Mouse (Mus musculus) frontal cortex, adult (tissue): Measurements from ENCODE around the gene Sdad1.
"Not testable (repeated sequence)": the region's sequence is repeated elsewhere in the genome, so short reads cannot be mapped to it uniquely, and the experiment has no call there.

Experiments used
- ATAC-seq: cut with Nextera tagmentation; 2 replicates; pipeline ENCODE4 v1.9.2; 2017; ENCODE audit warnings: mild to moderate bottlenecking, moderate library complexity, mixed read lengths; ENCODE audit not compliant: low TSS enrichment

The Sdad1 gene

DNA sequence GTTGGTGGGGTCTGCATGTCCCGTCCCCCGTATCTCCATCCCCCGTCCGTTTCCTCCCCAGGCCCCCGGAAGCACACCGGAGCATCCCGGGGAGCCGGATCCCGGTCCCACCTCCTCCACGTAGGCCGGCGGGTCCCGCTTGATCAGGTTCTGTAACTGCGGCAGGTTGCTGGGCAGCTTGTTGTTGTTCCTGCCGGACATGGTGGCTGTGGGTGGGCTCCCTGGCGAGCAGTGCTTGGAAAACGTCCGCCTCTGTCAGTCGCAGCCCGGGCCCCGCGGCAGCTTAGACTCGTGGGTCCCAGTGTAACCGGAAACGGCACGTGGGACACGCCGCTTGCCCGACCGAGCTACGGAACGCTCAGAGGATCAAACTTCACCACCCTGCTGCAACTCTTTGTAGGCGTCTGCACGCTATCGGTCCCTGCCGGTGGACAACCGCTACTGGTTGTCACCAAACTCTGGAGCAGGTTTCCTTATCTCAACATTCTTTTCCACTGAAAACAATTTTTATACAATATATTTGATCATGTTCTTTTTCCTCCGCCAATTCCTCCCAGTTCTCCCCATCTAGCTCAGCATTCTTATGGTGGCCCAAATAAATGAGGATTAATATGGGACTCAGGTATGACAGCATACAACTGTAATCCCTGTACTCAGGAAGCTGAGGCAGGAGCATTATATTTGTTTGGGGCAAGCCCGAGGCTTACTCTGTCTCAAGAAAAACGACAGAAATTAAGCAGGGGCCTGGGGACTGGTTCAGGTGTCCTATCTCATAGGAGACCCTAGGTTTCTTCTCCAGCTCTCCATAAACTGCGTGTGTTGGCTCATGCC, at the start of gene Sdad1:
Gene Sdad1 (minus strand): TSS at position 799 of the 831 bp plus-strand sequence.
- ATAC-seq: peak; percentile 93

- no peak for ATAC-seq
Observed at GRCm38 (mm10) chr5:92358767-92359455, 48.6 kb upstream of the Sdad1 start.

DNA sequence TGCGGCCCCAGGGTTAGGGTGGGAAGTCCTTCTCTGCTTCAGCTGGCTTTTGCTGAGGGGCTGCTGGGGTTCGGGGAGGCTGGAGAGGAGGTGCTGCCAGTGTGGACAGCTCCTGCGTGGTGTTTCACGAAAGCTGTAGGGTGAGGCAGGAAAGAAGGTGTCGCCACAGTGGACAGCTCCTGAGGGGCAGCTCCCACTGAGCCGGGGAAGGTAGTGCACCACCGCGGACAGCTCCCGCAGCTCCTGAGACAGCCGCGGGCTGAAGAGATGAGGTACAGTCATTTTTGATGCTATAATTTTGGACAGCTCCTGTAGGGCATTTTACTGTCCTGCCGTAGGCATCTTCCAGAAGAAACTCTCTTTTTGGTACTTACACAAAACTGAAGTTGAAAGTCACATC, 47.8 kb upstream of the Sdad1 start:
- no peak for ATAC-seq

DNA sequence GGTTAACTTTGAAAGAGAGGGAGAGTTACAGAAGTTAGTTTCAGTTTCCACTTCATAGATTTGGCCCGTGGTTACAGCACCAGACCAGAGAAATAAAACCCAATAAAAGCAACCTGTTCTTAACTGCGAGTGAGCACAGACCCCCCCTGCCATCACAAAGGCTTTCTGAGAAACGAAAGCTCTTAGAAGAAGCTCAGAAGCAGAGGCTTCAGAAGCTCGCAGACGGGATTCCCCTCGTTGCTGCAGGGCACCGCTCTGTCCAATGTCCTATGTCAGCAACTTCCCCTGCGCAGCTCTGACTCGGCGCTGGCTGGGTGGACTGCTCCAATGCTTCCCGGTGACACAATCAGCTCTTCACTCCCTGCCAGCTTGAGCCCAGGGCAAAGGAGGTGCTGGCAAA, 43.2 kb upstream of the Sdad1 start:
- no peak for ATAC-seq

DNA sequence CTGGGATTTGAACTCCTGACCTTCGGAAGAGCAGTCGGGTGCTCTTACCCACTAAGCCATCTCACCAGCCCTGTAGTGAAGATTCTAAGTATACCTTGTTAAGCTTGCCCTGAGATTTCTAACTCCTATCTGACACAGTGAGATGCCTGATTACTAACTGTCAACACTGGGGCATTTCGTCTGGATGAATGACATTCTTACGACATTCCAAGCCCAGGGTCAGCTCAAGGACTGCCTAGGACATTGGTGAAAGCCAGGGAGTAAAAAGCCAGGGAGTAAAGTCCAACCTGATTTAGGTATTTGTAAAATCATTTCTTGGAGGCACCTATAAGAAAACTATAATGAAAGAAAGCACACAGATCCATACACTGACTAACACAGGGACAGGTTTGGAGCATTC, 42.4 kb upstream of the Sdad1 start:
- ATAC-seq: not testable (repeated sequence)

GRCm38 (mm10) chr5:92349731-92350130, 39.5 kb upstream of the Sdad1 start:
- ATAC-seq: no peak

- peak; percentile 98 for ATAC-seq
Observed at GRCm38 (mm10) chr5:92348794-92349413, 38.6 kb upstream of the Sdad1 start, which contains the start of gene Cxcl10. TSS of gene Cxcl10 (minus strand) at chr5:92348889.

- ATAC-seq: no peak
Observed at GRCm38 (mm10) chr5:92345006-92345405, 34.7 kb upstream of the Sdad1 start.

DNA sequence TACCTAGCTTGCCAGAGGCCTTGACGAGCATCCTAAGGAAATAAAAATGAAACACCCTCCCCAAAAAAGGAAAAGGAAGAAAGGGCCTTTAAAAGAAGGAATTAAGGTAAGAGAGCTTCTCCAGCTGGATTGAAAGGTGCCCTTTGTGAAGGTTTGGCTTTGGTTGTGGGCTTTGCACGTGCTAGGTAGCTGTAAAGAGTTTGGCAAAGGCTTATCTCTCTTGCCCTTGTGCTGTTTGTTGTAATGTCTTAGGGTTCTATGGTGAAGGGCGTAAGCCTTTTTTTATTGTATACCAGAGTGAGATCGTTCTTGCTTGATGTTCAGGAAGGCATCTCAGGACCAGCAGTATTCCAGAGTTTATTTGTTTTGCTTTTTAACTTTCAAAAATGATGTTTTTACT, 30.3 kb upstream of the Sdad1 start:
- no peak for ATAC-seq

DNA sequence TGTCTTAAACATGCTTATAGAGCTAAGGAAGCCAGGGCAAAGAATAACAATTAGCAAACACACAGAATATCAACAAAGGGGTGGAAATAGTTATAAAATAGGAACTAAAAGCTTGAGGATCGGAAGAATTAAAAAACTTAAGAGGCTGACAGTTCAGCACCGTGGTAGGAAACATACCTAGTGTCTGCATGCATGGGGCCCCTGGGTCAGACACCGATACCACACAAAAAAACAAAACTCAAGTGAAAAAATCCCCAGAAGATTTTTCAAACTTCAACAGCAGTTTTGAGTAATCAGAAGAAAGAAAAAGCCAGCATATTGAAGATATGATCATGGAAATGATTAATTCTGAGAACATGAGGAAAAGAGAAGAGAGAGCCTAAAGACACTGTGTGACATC, 26.5 kb upstream of the Sdad1 start:
- no peak for ATAC-seq

DNA sequence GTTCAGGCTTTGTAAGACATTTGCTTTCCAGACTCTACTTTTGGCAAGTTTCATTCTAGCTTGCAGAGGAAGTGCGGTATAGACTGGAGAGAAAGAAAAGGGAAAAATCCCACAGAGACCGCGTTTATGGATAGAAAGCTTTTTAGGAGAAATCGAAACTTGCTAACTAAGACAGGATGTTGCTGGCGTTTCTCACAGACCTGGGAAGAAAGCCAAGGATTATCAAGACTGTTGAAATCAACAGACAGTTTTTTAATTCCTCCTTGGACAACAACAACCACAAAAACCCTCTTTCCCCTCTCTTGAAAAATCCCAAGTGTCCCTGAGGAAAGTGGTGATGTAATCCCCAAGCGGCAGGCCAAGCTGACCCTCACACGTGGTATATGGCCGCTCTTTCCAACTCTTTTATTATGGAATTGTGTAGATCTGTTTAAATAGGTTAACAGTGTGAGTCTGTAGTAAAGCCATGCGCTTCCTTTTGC, 22.1 kb upstream of the Sdad1 start:
- peak; percentile 44 for ATAC-seq

DNA sequence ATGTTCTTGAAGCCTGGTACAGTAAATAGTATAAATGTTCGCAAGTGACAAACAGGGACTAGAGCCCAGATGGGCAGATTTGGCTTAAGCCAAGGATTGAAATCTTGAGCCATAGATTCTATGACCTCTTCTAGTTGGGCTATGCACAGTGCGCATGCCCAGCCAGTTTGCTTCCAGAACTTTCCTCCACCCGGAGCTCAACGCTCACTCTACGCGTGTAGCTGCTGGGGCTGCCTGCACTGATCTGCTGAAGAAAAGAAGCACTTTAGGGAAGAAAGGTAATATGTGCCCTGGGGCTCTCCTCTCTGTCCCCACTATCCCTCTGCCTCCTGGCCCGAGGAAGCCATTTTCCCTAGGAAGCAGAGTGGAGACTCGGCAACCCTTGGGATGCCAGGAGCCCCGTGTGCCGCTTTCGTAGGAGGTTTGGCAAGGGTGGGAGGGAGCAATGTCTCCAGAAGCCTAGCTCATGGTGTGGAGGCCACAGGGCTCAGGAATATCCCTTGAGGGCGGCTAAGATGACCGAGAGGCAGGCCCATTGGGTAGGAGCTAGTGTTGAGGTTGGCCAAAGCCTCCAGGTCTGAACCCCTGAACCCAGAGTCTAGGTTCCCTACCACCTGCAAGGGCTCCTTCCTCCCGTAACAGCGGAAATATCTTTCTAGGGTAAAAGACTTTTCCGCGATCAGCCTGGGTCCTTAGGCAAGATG, 21.5 kb upstream of the Sdad1 start, which contains the start of gene Art3:
Gene Art3 (plus strand): TSS at position 193 of the 704 bp plus-strand sequence.
- no peak for ATAC-seq

GRCm38 (mm10) chr5:92331122-92331521, 20.8 kb upstream of the Sdad1 start:
- no peak for ATAC-seq

DNA sequence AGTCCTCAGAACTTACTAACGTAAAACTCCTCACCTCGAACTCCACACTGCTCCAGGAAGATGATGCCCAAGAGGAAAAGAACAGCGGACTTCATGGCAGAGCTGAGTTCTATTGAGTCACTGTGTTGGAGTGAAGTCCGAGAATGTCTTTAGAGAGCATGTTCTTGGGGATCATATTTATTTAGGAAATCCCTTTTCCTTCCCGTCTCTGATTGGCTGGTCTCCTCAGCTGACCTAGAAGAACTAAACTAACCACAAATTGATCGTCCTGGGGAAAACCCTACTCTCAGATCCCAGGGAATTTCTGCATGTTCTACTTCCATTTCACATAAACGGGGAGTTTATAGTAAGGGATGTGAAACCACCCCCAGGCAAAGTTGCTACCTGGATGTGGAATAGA, 17.6 kb upstream of the Sdad1 start, which contains the start of gene Cxcl9:
Gene Cxcl9 (minus strand): TSS at position 151 of the 400 bp plus-strand sequence.
- ATAC-seq: no peak

DNA sequence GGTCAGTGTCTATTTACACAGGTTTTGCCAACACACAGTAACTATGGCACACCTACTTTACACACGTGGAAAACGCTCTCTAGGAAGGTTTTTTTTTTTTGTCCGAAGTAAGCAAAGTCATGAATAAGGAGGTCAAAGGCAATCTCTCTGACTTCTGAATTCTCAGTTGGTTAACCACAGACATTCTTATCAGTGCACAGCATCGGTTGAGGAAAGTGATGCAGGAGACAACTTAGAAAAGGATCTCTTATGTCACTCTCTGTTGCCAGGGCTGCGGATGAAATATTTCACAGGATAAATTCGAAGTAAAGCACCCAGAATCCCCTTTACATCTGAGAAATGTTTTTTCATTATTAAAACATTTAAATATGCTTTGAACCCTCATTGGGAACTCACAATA, 17.1 kb upstream of the Sdad1 start:
- no peak for ATAC-seq

- ATAC-seq: no peak
Observed at GRCm38 (mm10) chr5:92323264-92323663, 13.0 kb upstream of the Sdad1 start.

- ATAC-seq: no peak
Observed at GRCm38 (mm10) chr5:92322612-92323011, 12.3 kb upstream of the Sdad1 start.

DNA sequence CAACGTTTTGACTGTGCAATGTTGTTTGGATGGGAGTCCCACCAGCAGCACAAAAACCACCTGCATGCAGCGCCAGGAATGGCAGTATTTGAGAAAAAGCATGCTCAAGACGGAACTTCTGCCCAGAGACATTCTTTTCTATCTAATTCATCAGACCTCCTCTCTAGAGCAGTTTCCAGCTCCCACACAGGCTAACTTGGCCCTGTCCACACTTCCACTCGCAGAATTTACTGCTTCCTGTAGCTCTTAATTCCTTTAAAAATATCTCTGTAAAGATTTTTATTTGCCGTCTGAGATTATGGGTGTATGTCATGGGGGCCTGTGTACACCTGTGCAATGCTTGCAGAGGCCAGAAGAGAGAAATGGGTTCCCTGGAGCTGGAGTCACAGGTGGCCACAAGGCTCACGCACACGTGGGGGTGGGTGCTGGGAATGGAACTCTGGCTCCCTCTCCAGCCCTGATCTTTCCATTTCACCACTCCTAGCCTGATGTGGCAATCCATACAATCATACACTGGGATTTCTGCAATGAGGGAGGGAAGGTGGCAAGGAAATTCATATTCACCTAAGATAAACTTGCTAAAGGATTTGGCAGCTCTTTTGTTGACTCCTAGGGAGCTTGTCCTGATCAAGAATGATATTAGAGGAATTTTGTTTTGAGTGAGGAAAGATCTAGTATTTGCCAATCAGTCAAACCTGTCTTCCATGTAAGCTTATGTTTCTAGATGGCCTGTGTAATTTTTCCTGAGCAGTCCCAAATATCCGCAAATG, 11.5 kb upstream of the Sdad1 start:
- no peak for ATAC-seq

- no peak for ATAC-seq
Observed at GRCm38 (mm10) chr5:92318596-92318995, 8.3 kb upstream of the Sdad1 start.

- no peak for ATAC-seq
Observed at GRCm38 (mm10) chr5:92318119-92318518, 7.8 kb upstream of the Sdad1 start.

- ATAC-seq: no peak
Observed at GRCm38 (mm10) chr5:92313776-92314175, 3.5 kb upstream of the Sdad1 start.
